Mouse (Mus musculus): ENCODE data around the gene Iqgap2. TPM values are rescaled to one million over a fixed set of nuclear protein-coding genes. Genes with fewer than 3 reads are reported as not detected.
A peak's percentile ranks its signal among the peaks of the same experiment; 100 is the strongest.

Iqgap2 gene
- polyA plus RNA-seq, 1 experiment from 2014 or later, result 4.8 TPM

DNA sequence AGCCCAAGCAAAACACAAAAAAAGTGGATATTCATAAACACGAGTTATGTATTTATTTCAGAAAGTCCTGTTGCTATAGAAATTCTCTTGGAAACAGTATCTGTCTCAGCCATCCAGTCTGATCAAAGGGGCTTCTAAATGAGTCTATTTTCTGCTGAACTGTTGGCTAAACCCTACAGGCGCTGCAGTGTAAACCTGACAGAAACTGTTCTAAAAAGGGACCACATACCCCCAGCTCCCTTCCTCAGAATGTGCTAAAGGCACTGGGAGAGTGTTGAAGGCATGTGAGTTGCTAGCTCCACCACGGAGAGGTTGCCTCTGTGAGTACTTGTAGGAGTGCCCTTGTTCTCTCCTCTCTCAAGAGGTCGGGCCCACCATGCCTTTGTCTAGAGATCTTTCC lies 19.7 kb downstream of the Iqgap2 start:
- Histone ChIP-seq H3K27me3 (ENCODE audit: control insufficient read depth, insufficient read depth, low read length) (no peaks in the 10 kb centered on the region), H3K4me2 (ENCODE audit: low read length) (no peak overlapping the region), H3K9me3 (ENCODE audit: control insufficient read depth, low read length) (no peaks in the 10 kb centered on the region), H3K27ac (replicated peaks; ENCODE audit: low read depth, low read length) (no peak overlapping the region), H3K4me1 (ENCODE audit: control insufficient read depth, insufficient read depth, low read length) (peaks cover 18% of the 10 kb centered on the region), H3K4me3 (replicated peaks; ENCODE audit: low read depth, low read length) (no peak overlapping the region), H3K36me3 (ENCODE audit: control insufficient read depth, insufficient read depth, low read length) (no peaks in the 10 kb centered on the region), H3K9ac (replicated peaks; ENCODE audit: low read length) (no peak overlapping the region)
- ATAC-seq (ENCODE audit: low FRiP score, low TSS enrichment) (no peak), DNase-seq (no peak)
- WGBS, result 67% methylated on average over 4 of the region's 4 CpGs

GRCm38 (mm10) chr13:95870626-95871025 lies 21.1 kb downstream of the Iqgap2 start:
- DNase-seq, result no peak
- WGBS, result 90% methylated on average over 8 of the region's 8 CpGs
- no peak overlapping the region for H3K4me3 ChIP-seq (replicated peaks; ENCODE audit: low read depth, low read length)
- ATAC-seq (ENCODE audit: low FRiP score, low TSS enrichment), result no peak
- no peak overlapping the region for H3K4me2 ChIP-seq (ENCODE audit: low read length)
- no peaks in the 10 kb centered on the region for H3K27me3 ChIP-seq (ENCODE audit: control insufficient read depth, insufficient read depth, low read length)
- no peaks in the 10 kb centered on the region for H3K9me3 ChIP-seq (ENCODE audit: control insufficient read depth, low read length)
- no peaks in the 10 kb centered on the region for H3K36me3 ChIP-seq (ENCODE audit: control insufficient read depth, insufficient read depth, low read length)
- no peak overlapping the region for H3K27ac ChIP-seq (replicated peaks; ENCODE audit: low read depth, low read length)
- no peak overlapping the region for H3K9ac ChIP-seq (replicated peaks; ENCODE audit: low read length)
- peaks cover 18% of the 10 kb centered on the region for H3K4me1 ChIP-seq (ENCODE audit: control insufficient read depth, insufficient read depth, low read length)

- Histone ChIP-seq H3K4me2 (ENCODE audit: low read length) (peak overlapping the region; percentile 35), H3K4me3 (replicated peaks; ENCODE audit: low read depth, low read length) (no peak overlapping the region), H3K27ac (replicated peaks; ENCODE audit: low read depth, low read length) (peak overlapping the region; percentile 26), H3K9ac (replicated peaks; ENCODE audit: low read length) (no peak overlapping the region), H3K9me3 (ENCODE audit: control insufficient read depth, low read length) (no peaks in the 10 kb centered on the region), H3K36me3 (ENCODE audit: control insufficient read depth, insufficient read depth, low read length) (no peaks in the 10 kb centered on the region), H3K4me1 (ENCODE audit: control insufficient read depth, insufficient read depth, low read length) (peaks cover 18% of the 10 kb centered on the region), H3K27me3 (ENCODE audit: control insufficient read depth, insufficient read depth, low read length) (no peaks in the 10 kb centered on the region)
- peak; percentile 85 for ATAC-seq (ENCODE audit: low FRiP score, low TSS enrichment)
- 13% methylated on average over 8 of the region's 8 CpGs for WGBS
- peak; percentile 56 for DNase-seq
Observed at GRCm38 (mm10) chr13:95868896-95869540, 22.7 kb downstream of the Iqgap2 start.

DNA sequence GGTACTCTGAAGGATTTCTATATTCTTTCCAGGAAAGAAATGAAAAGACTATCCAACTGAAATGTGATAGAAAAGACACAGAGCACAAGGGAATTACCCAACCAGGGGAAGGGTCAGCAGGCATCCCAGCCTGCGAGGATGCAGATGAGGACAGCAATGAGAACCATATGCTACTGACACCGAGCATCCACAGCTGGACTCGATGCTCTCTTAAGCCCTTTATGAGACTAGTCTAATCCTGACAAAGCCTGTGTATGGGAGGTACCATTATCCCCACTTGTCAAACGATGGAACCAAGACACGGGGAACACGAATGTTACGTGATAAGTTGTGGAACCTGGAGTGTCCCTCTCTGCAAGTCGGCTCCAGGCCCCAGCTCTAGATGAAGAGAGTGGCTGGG lies 29.5 kb downstream of the Iqgap2 start:
- Histone ChIP-seq H3K4me2 (ENCODE audit: low read length) (no peak overlapping the region), H3K4me3 (replicated peaks; ENCODE audit: low read depth, low read length) (no peak overlapping the region), H3K27me3 (ENCODE audit: control insufficient read depth, insufficient read depth, low read length) (no peaks in the 10 kb centered on the region), H3K36me3 (ENCODE audit: control insufficient read depth, insufficient read depth, low read length) (no peaks in the 10 kb centered on the region), H3K9ac (replicated peaks; ENCODE audit: low read length) (no peak overlapping the region), H3K9me3 (ENCODE audit: control insufficient read depth, low read length) (no peaks in the 10 kb centered on the region), H3K4me1 (ENCODE audit: control insufficient read depth, insufficient read depth, low read length) (no peaks in the 10 kb centered on the region), H3K27ac (replicated peaks; ENCODE audit: low read depth, low read length) (no peak overlapping the region)
- DNase-seq, result no peak
- WGBS, result 68% methylated on average over 8 of the region's 8 CpGs
- no peak for ATAC-seq (ENCODE audit: low FRiP score, low TSS enrichment)

DNA sequence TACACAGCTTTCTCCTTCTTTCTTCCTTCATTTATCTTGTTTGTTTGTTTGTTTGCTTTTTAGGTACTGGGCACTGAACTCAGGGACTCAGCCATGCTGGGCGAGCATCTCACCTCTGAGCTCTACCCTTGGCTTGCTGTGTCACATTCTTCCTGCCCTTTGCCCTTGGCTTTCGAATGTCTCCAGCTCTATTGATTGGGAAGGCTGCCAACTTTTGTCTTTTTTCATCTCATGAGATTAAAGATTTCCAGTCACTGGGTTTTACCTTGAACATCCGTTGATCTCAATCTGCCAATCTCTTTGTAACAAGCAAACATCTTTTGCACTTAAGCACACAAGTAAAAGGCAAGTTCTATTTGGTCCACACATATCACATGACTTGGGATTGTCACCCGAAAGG lies 32.5 kb downstream of the Iqgap2 start:
- ATAC-seq (ENCODE audit: low FRiP score, low TSS enrichment) (no peak), DNase-seq (no peak)
- no peaks in the 10 kb centered on the region for H3K36me3 ChIP-seq (ENCODE audit: control insufficient read depth, insufficient read depth, low read length)
- H3K9ac ChIP-seq (replicated peaks; ENCODE audit: low read length), result no peak overlapping the region
- 72% methylated on average over 4 of the region's 4 CpGs for WGBS
- no peak overlapping the region for H3K4me2 ChIP-seq (ENCODE audit: low read length)
- H3K9me3 ChIP-seq (ENCODE audit: control insufficient read depth, low read length), result no peaks in the 10 kb centered on the region
- no peaks in the 10 kb centered on the region for H3K4me1 ChIP-seq (ENCODE audit: control insufficient read depth, insufficient read depth, low read length)
- H3K4me3 ChIP-seq (replicated peaks; ENCODE audit: low read depth, low read length), result no peak overlapping the region
- no peaks in the 10 kb centered on the region for H3K27me3 ChIP-seq (ENCODE audit: control insufficient read depth, insufficient read depth, low read length)
- no peak overlapping the region for H3K27ac ChIP-seq (replicated peaks; ENCODE audit: low read depth, low read length)

- DNase-seq (no peak), ATAC-seq (ENCODE audit: low FRiP score, low TSS enrichment) (no peak)
- H3K36me3 ChIP-seq (ENCODE audit: control insufficient read depth, insufficient read depth, low read length), result no peaks in the 10 kb centered on the region
- no peak overlapping the region for H3K27ac ChIP-seq (replicated peaks; ENCODE audit: low read depth, low read length)
- no peak overlapping the region for H3K9ac ChIP-seq (replicated peaks; ENCODE audit: low read length)
- no peak overlapping the region for H3K4me2 ChIP-seq (ENCODE audit: low read length)
- no peaks in the 10 kb centered on the region for H3K27me3 ChIP-seq (ENCODE audit: control insufficient read depth, insufficient read depth, low read length)
- no peaks in the 10 kb centered on the region for H3K4me1 ChIP-seq (ENCODE audit: control insufficient read depth, insufficient read depth, low read length)
- 89% methylated on average over 9 of the region's 9 CpGs for WGBS
- no peak overlapping the region for H3K4me3 ChIP-seq (replicated peaks; ENCODE audit: low read depth, low read length)
- no peaks in the 10 kb centered on the region for H3K9me3 ChIP-seq (ENCODE audit: control insufficient read depth, low read length)
Observed at GRCm38 (mm10) chr13:95858866-95859265, 32.9 kb downstream of the Iqgap2 start.

GRCm38 (mm10) chr13:95855537-95855936 lies 36.2 kb downstream of the Iqgap2 start:
- Histone ChIP-seq H3K9ac (replicated peaks; ENCODE audit: low read length) (no peak overlapping the region), H3K9me3 (ENCODE audit: control insufficient read depth, low read length) (no peaks in the 10 kb centered on the region), H3K4me3 (replicated peaks; ENCODE audit: low read depth, low read length) (no peak overlapping the region), H3K36me3 (ENCODE audit: control insufficient read depth, insufficient read depth, low read length) (no peaks in the 10 kb centered on the region), H3K27me3 (ENCODE audit: control insufficient read depth, insufficient read depth, low read length) (no peaks in the 10 kb centered on the region), H3K27ac (replicated peaks; ENCODE audit: low read depth, low read length) (no peak overlapping the region), H3K4me2 (ENCODE audit: low read length) (no peak overlapping the region), H3K4me1 (ENCODE audit: control insufficient read depth, insufficient read depth, low read length) (no peaks in the 10 kb centered on the region)
- ATAC-seq (ENCODE audit: low FRiP score, low TSS enrichment) (no peak), DNase-seq (no peak)
- 93% methylated on average over 4 of the region's 4 CpGs for WGBS

DNA sequence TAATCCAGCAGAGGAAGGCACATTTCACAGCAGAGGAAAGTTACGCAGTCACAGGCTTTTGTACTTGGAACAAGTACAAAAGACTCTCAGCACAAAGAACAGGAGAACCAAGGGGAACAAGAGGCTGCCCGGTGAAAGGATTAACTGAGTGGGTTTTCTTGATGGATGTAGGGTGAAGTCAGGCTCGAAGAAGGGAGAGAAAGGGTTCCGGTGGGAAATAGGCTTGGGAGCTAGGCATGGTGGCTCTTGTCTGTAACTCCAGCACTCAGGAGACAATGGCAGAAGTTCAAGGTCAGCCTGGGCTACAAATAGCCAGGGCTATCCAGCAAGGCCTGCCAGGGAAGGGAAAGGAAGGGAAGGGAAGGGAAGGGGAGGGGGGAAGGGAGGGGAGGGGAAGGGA lies 40.1 kb downstream of the Iqgap2 start:
- no peak overlapping the region for H3K27ac ChIP-seq (replicated peaks; ENCODE audit: low read depth, low read length)
- no peak overlapping the region for H3K9ac ChIP-seq (replicated peaks; ENCODE audit: low read length)
- H3K9me3 ChIP-seq (ENCODE audit: control insufficient read depth, low read length), result no peaks in the 10 kb centered on the region
- no peak overlapping the region for H3K4me2 ChIP-seq (ENCODE audit: low read length)
- ATAC-seq (ENCODE audit: low FRiP score, low TSS enrichment) (no peak), DNase-seq (no peak)
- WGBS, result 4% methylated on average over 4 of the region's 4 CpGs
- 0 out of 2 replicates have a peak, but pooled peaks cover 4% of the 10 kb centered on the region for H3K4me1 ChIP-seq (ENCODE audit: control insufficient read depth, insufficient read depth, low read length)
- H3K27me3 ChIP-seq (ENCODE audit: control insufficient read depth, insufficient read depth, low read length), result no peaks in the 10 kb centered on the region
- H3K36me3 ChIP-seq (ENCODE audit: control insufficient read depth, insufficient read depth, low read length), result no peaks in the 10 kb centered on the region
- H3K4me3 ChIP-seq (replicated peaks; ENCODE audit: low read depth, low read length), result no peak overlapping the region

- no peak overlapping the region for H3K27ac ChIP-seq (replicated peaks; ENCODE audit: low read depth, low read length)
- H3K9ac ChIP-seq (replicated peaks; ENCODE audit: low read length), result no peak overlapping the region
- no peak overlapping the region for H3K4me3 ChIP-seq (replicated peaks; ENCODE audit: low read depth, low read length)
- DNase-seq (no peak), ATAC-seq (ENCODE audit: low FRiP score, low TSS enrichment) (no peak)
- 71% methylated on average over 5 of the region's 5 CpGs for WGBS
- H3K36me3 ChIP-seq (ENCODE audit: control insufficient read depth, insufficient read depth, low read length), result no peaks in the 10 kb centered on the region
- H3K27me3 ChIP-seq (ENCODE audit: control insufficient read depth, insufficient read depth, low read length), result no peaks in the 10 kb centered on the region
- H3K9me3 ChIP-seq (ENCODE audit: control insufficient read depth, low read length), result no peaks in the 10 kb centered on the region
- H3K4me2 ChIP-seq (ENCODE audit: low read length), result no peak overlapping the region
- 0 out of 2 replicates have a peak, but pooled peaks cover 4% of the 10 kb centered on the region for H3K4me1 ChIP-seq (ENCODE audit: control insufficient read depth, insufficient read depth, low read length)
Observed at GRCm38 (mm10) chr13:95850451-95850850, 41.3 kb downstream of the Iqgap2 start.
